Mouse (Mus musculus) embryo, embryonic 10 days (tissue): ENCODE results near the gene Hvcn1.

Experiments used
- DNase-seq: peaks from one replicate; pipeline ENCODE4 v3.0.0-alpha.2; 2015; ENCODE audit warnings: low spot score

Gene Hvcn1

GRCm38 (mm10) chr5:122235196-122235836 is 28.7 kb downstream of the Hvcn1 start:
- DNase-seq = no peak

GRCm38 (mm10) chr5:122237200-122237599 is 30.6 kb downstream of the Hvcn1 start:
- no peak for DNase-seq

GRCm38 (mm10) chr5:122239618-122240017 is 33.0 kb downstream of the Hvcn1 start:
- DNase-seq = no peak

GRCm38 (mm10) chr5:122240521-122240920 is 33.9 kb downstream of the Hvcn1 start:
- DNase-seq = no peak

GRCm38 (mm10) chr5:122240989-122241388 is 34.4 kb downstream of the Hvcn1 start:
- no peak for DNase-seq

- no peak for DNase-seq
Observed at GRCm38 (mm10) chr5:122242521-122243123, 36.0 kb downstream of the Hvcn1 start.

GRCm38 (mm10) chr5:122243781-122244523 is 37.3 kb downstream of the Hvcn1 start:
- no peak for DNase-seq

GRCm38 (mm10) chr5:122245186-122245585 is 38.6 kb downstream of the Hvcn1 start:
- no peak for DNase-seq

- no peak for DNase-seq
Observed at GRCm38 (mm10) chr5:122246547-122247167, 40.1 kb downstream of the Hvcn1 start.

GRCm38 (mm10) chr5:122247529-122247928 is 40.9 kb downstream of the Hvcn1 start:
- no peak for DNase-seq

GRCm38 (mm10) chr5:122247934-122248333 is 41.3 kb downstream of the Hvcn1 start:
- no peak for DNase-seq

- no peak for DNase-seq
Observed at GRCm38 (mm10) chr5:122249281-122249680, 42.7 kb downstream of the Hvcn1 start.

- DNase-seq = no peak
Observed at GRCm38 (mm10) chr5:122251895-122252606, 45.4 kb downstream of the Hvcn1 start.

GRCm38 (mm10) chr5:122258027-122258741 is 51.6 kb downstream of the Hvcn1 start:
- DNase-seq = no peak

GRCm38 (mm10) chr5:122262104-122262503 is 55.5 kb downstream of the Hvcn1 start:
- no peak for DNase-seq

GRCm38 (mm10) chr5:122263933-122264905 is 57.6 kb downstream of the Hvcn1 start, which contains the start of gene Tctn1:
Tctn1 (minus strand) TSS chr5:122264460.
- DNase-seq = peak; percentile 97

GRCm38 (mm10) chr5:122265187-122265586 is 58.6 kb downstream of the Hvcn1 start:
- DNase-seq = peak; percentile 43

GRCm38 (mm10) chr5:122265942-122266341 is 59.3 kb downstream of the Hvcn1 start:
- no peak for DNase-seq

- no peak for DNase-seq
Observed at GRCm38 (mm10) chr5:122267136-122267535, 60.5 kb downstream of the Hvcn1 start.

GRCm38 (mm10) chr5:122267899-122268298 is 61.3 kb downstream of the Hvcn1 start:
- peak; percentile 68 for DNase-seq
